Mouse (Mus musculus): Measurements from ENCODE around the gene Slc9a5.

DNA sequence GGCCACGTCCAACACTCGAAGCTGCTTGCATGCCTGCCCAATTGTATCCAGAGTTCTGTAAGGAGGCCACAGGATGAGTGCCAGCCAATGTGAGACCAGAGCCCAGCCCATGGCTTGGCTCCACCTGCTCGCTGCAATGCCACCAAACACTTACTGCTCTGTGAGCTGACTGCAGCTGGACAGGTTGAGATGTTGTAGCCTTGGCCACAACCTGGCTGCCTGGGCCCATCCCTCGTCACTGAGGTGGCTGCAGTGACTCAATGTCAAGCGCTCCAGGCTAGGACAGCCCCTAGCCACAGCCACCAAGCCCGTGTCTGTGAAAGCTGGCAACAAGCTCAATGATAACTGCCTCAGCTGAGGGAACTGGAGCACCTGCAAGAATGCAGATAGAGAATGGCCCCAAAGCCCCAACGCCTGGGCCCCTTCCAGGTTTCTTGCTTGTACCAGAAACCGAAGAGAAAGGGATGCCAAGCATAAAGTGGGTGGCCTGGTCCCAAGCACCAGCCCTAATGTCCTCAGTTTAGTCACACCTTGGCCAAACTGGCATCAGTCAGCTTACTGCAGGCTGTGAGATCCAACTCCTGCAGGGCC lies 35.7 kb upstream of the Slc9a5 start:
- TF ChIP-seq CTCF (IDR thresholded peaks at IDR 0.05; ENCODE audit: low read depth, low read length) (no peak), GATA1 (IDR thresholded peaks at IDR 0.05; ENCODE audit: borderline replicate concordance, low read length) (no peak)

Measured in G1E (cell line).